Mouse (Mus musculus): ENCODE data around the gene Rps28. TPM values are rescaled to one million over a fixed set of nuclear protein-coding genes. Genes with fewer than 3 reads are reported as not detected.

The Rps28 gene
- polyA plus RNA-seq, 1 experiment from 2014 or later: 715 TPM

Other genes starting within 250 kb of the Rps28 start
- gene Zfp414, start 195.5 kb downstream of the Rps28 start, polyA plus RNA-seq (2016; fragmentation: Nextera tagmentation; extraction: Ambion mirVana): 22.4 and 23.2 TPM in 2 replicates
- gene Pram1, start 186.5 kb downstream of the Rps28 start, polyA plus RNA-seq (2016; fragmentation: Nextera tagmentation; extraction: Ambion mirVana): 0.69 and 1.2 TPM in 2 replicates
- gene Hnrnpm, start 137.7 kb downstream of the Rps28 start, polyA plus RNA-seq (2016; fragmentation: Nextera tagmentation; extraction: Ambion mirVana): 222 and 242 TPM in 2 replicates
- gene March2, start 105.9 kb downstream of the Rps28 start, polyA plus RNA-seq (2016; fragmentation: Nextera tagmentation; extraction: Ambion mirVana): 196 and 205 TPM in 2 replicates
- 147 and 169 TPM in 2 replicates for gene Rab11b, start 64.0 kb downstream of the Rps28 start, polyA plus RNA-seq (2016; fragmentation: Nextera tagmentation; extraction: Ambion mirVana)
- 17.3 and 21.0 TPM in 2 replicates for gene Angptl4, start 42.7 kb downstream of the Rps28 start, polyA plus RNA-seq (2016; fragmentation: Nextera tagmentation; extraction: Ambion mirVana)
- gene Kank3, start 14.0 kb downstream of the Rps28 start, polyA plus RNA-seq (2016; fragmentation: Nextera tagmentation; extraction: Ambion mirVana): 12.6 and 13.2 TPM in 2 replicates
- 296 and 311 TPM in 2 replicates for gene Ndufa7, start within 50 bp of the Rps28 start, polyA plus RNA-seq (2016; fragmentation: Nextera tagmentation; extraction: Ambion mirVana)
- gene Cd320, start 18.5 kb upstream of the Rps28 start, polyA plus RNA-seq (2016; fragmentation: Nextera tagmentation; extraction: Ambion mirVana): 22.2 and 24.1 TPM in 2 replicates
- not detected in 2 replicates for gene Gm7029, start 49.3 kb upstream of the Rps28 start, polyA plus RNA-seq (2016; fragmentation: Nextera tagmentation; extraction: Ambion mirVana)
- gene Kifc1, start 66.1 kb upstream of the Rps28 start, polyA plus RNA-seq (2016; fragmentation: Nextera tagmentation; extraction: Ambion mirVana): 4.8 and 6.0 TPM in 2 replicates
- gene Platr17, start 80.6 kb upstream of the Rps28 start, polyA plus RNA-seq (2016; fragmentation: Nextera tagmentation; extraction: Ambion mirVana): 0.51 and 0.78 TPM in 2 replicates
- gene Daxx, start 84.9 kb upstream of the Rps28 start, polyA plus RNA-seq (2016; fragmentation: Nextera tagmentation; extraction: Ambion mirVana): 33.4 and 37.1 TPM in 2 replicates
- gene Tapbp, start 91.3 kb upstream of the Rps28 start, polyA plus RNA-seq (2016; fragmentation: Nextera tagmentation; extraction: Ambion mirVana): 29.4 and 30.1 TPM in 2 replicates
- 13.6 and 14.8 TPM in 2 replicates for gene Zbtb22, start 91.3 kb upstream of the Rps28 start, polyA plus RNA-seq (2016; fragmentation: Nextera tagmentation; extraction: Ambion mirVana)
- 17.3 and 18.4 TPM in 2 replicates for gene Rgl2, start 105.0 kb upstream of the Rps28 start, polyA plus RNA-seq (2016; fragmentation: Nextera tagmentation; extraction: Ambion mirVana)
- gene Pfdn6, start 115.8 kb upstream of the Rps28 start, polyA plus RNA-seq (2016; fragmentation: Nextera tagmentation; extraction: Ambion mirVana): 164 and 177 TPM in 2 replicates
- gene Wdr46, start 116.1 kb upstream of the Rps28 start, polyA plus RNA-seq (2016; fragmentation: Nextera tagmentation; extraction: Ambion mirVana): 49.4 and 52.7 TPM in 2 replicates
- 2.1 and 2.6 TPM in 2 replicates for gene B3galt4, start 126.9 kb upstream of the Rps28 start, polyA plus RNA-seq (2016; fragmentation: Nextera tagmentation; extraction: Ambion mirVana)
- gene Vps52, start 131.2 kb upstream of the Rps28 start, polyA plus RNA-seq (2016; fragmentation: Nextera tagmentation; extraction: Ambion mirVana): 41.1 and 43.5 TPM in 2 replicates
- 1,396 and 1,433 TPM in 2 replicates for gene Rps18, start 131.4 kb upstream of the Rps28 start, polyA plus RNA-seq (2016; fragmentation: Nextera tagmentation; extraction: Ambion mirVana)
- 82.1 and 83.5 TPM in 2 replicates for gene H2-K1, start 175.8 kb upstream of the Rps28 start, polyA plus RNA-seq (2016; fragmentation: Nextera tagmentation; extraction: Ambion mirVana)
- 10.6 and 10.7 TPM in 2 replicates for gene Ring1, start 200.1 kb upstream of the Rps28 start, polyA plus RNA-seq (2016; fragmentation: Nextera tagmentation; extraction: Ambion mirVana)
- 33.2 and 36.1 TPM in 2 replicates for gene H2-Ke6, start 203.5 kb upstream of the Rps28 start, polyA plus RNA-seq (2016; fragmentation: Nextera tagmentation; extraction: Ambion mirVana)
- 91.7 and 96.0 TPM in 2 replicates for gene Slc39a7, start 207.1 kb upstream of the Rps28 start, polyA plus RNA-seq (2016; fragmentation: Nextera tagmentation; extraction: Ambion mirVana)
- gene Rxrb, start 207.2 kb upstream of the Rps28 start, polyA plus RNA-seq (2016; fragmentation: Nextera tagmentation; extraction: Ambion mirVana): 29.2 and 31.3 TPM in 2 replicates
- 0.37 and 0.54 TPM in 2 replicates for gene Col11a2, start 214.9 kb upstream of the Rps28 start, polyA plus RNA-seq (2016; fragmentation: Nextera tagmentation; extraction: Ambion mirVana)